Mouse (Mus musculus) lung, postnatal 4 days (tissue): ENCODE results near the gene Ttc41.

ENCODE experiments used
- DNase-seq, 2 experiments: peaks; one replicate each; pipeline ENCODE4 v3.0.0; 2021

The Ttc41 gene

GRCm38 (mm10) chr10:86784126-86784675 is 78.6 kb downstream of the Ttc41 start:
- no peak for DNase-seq

GRCm38 (mm10) chr10:86785396-86785795 is 79.8 kb downstream of the Ttc41 start:
- no peak for DNase-seq

- DNase-seq, result no peak
Observed at GRCm38 (mm10) chr10:86786083-86786482, 80.5 kb downstream of the Ttc41 start.

- no peak for DNase-seq
Observed at GRCm38 (mm10) chr10:86788193-86788592, 82.6 kb downstream of the Ttc41 start.

GRCm38 (mm10) chr10:86789146-86789672 is 83.6 kb downstream of the Ttc41 start:
- DNase-seq, result no peak

GRCm38 (mm10) chr10:86791507-86792184 is 86.0 kb downstream of the Ttc41 start:
- no peak for DNase-seq

GRCm38 (mm10) chr10:86793509-86793951 is 87.9 kb downstream of the Ttc41 start:
- peak in 1 of 2 experiments; percentile 60 for DNase-seq

- no peak for DNase-seq
Observed at GRCm38 (mm10) chr10:86794196-86794595, 88.6 kb downstream of the Ttc41 start.

GRCm38 (mm10) chr10:86794794-86795535 is 89.4 kb downstream of the Ttc41 start:
- no peak for DNase-seq

GRCm38 (mm10) chr10:86796073-86796741 is 90.6 kb downstream of the Ttc41 start:
- DNase-seq, result no peak

- no peak for DNase-seq
Observed at GRCm38 (mm10) chr10:86807362-86807761, 101.8 kb downstream of the Ttc41 start.

- no peak for DNase-seq
Observed at GRCm38 (mm10) chr10:86808013-86808758, 102.6 kb downstream of the Ttc41 start.

- DNase-seq, result no peak
Observed at GRCm38 (mm10) chr10:86810000-86810399, 104.4 kb downstream of the Ttc41 start.

- no peak for DNase-seq
Observed at GRCm38 (mm10) chr10:86810612-86811011, 105.0 kb downstream of the Ttc41 start.

GRCm38 (mm10) chr10:86814292-86815131 is 108.9 kb downstream of the Ttc41 start:
- no peak for DNase-seq

- no peak for DNase-seq
Observed at GRCm38 (mm10) chr10:86815133-86815532, 109.5 kb downstream of the Ttc41 start.

- peak; percentile 57 to 68 for DNase-seq
Observed at GRCm38 (mm10) chr10:86819649-86820165, 114.1 kb downstream of the Ttc41 start.

- DNase-seq, result no peak
Observed at GRCm38 (mm10) chr10:86821014-86821413, 115.4 kb downstream of the Ttc41 start.

- DNase-seq, result no peak
Observed at GRCm38 (mm10) chr10:86824093-86824492, 118.5 kb downstream of the Ttc41 start.

- DNase-seq, result no peak
Observed at GRCm38 (mm10) chr10:86824871-86825270, 119.3 kb downstream of the Ttc41 start.

GRCm38 (mm10) chr10:86825871-86826522 is 120.4 kb downstream of the Ttc41 start:
- DNase-seq, result peak; percentile 75 to 90
